Mouse (Mus musculus) thymus, adult 2 months (tissue): ENCODE results near the gene Dennd1a.

Source experiments
- CTCF ChIP-seq: fragments of 200-500 bp; IDR thresholded peaks from 2 replicates; pipeline ENCODE4 v1.5.1; 2012; ENCODE audit warnings: mild to moderate bottlenecking, control low read depth, low read length, moderate library complexity, borderline replicate concordance; ENCODE audit not compliant: control insufficient read depth, poor library complexity, insufficient read depth; ENCODE audit errors: extremely low read depth
- POLR2A ChIP-seq: fragments of 200-500 bp; IDR thresholded peaks from 2 replicates; pipeline ENCODE4 v1.6.1; 2012; ENCODE audit warnings: mild to moderate bottlenecking, low read length, control low read depth, moderate library complexity; ENCODE audit not compliant: control insufficient read depth, poor library complexity, insufficient read depth; ENCODE audit errors: extremely low read depth

GRCm38 (mm10) chr2:37818761-37819525, 468.2 kb downstream of the Dennd1a start:
- TF ChIP-seq CTCF (no peak), POLR2A (no peak)
